In the genomic region with DNA sequence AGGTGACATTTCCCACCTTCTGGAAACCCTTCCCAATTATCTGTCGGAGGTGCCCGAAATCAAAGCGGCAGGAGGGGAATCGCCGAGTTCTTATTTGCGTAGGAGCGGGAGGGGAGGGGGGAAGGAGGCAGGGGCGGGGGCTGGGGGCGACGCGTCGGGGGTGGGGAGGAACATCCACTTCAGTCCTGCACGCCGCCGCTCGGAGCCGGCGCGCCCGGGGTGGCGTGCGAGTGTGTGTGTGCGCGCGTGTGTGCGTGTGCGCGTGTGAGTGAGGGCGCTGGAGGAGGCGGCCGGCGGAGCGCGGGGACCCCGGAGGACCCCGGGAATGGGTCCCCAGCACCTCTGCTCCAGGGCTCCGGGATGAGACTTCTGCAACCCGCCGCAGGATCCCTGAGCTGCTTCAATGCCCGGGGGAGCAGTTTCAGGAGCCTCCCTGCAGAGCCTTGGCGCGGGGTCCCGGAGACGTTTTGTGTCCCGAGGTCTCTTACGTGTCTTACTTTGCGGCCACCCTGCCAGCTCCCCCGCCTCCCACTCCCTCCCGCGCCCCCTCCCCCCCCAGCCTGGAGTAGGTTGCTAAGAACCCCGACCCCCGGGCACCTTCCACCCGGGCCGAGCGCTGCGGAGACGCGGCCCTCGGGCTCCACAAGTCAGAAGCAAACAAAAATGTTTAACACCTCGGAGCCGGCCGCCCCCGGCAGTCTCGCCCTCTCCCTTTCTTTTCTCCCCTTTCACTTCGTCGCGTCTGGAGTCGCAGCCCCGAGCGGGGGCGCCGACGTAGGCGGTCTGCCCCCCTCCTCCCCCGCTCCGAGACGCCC, we compare ENCODE assay signal across 8 mouse cellular contexts. TPM values are rescaled to one million over a fixed set of nuclear protein-coding genes. Genes with fewer than 3 reads are reported as not detected.
DNase-seq lines count a peak whose midpoint lies in the region; ATAC-seq and TF ChIP-seq lines count a peak whose summit lies in the region.

Gene Fst (minus strand): TSS at position 66 of the 815 bp plus-strand sequence.

- WGBS in kidney, embryonic 14.5 days: under 1% methylated on average over 51 of the region's 77 CpGs
- WGBS in intestine, embryonic 14.5 days: under 1% methylated on average over 73 of the region's 77 CpGs
- WGBS in small intestine, adult 2 months: under 1% methylated on average over 75 of the region's 77 CpGs

- no peak for DNase-seq in kidney, adult 8-10 months
- DNase-seq in adrenal gland, postnatal 4 days (ENCODE audit: low spot score in 2 of 2): peak in 1 of 2 experiments; percentile 5
- DNase-seq in gastrocnemius, adult 2 months: peak; percentile 63
- DNase-seq in intestine, embryonic 14.5 days (ENCODE audit: low spot score): peak; percentile 77
- DNase-seq in lung, postnatal 10 days: peak; percentile 16
- no peak for DNase-seq in right cerebral cortex, postnatal 25 days

- intact Hi-C loops in gastrocnemius, adult 2 months (cut with DNase I): loop anchor here (10.0 kb wide), 1 partner anchor 154 kb away; no protein-coding TSS in a partner anchor

- H3K4me2 ChIP-seq in kidney, embryonic 14.5 days (replicated peaks; ENCODE audit: low read depth, low read length): peak within 1 kb of the TSS; percentile 96
- H3K4me2 ChIP-seq in intestine, embryonic 14.5 days (ENCODE audit: low read length): peak within 1 kb of the TSS; percentile 93

- H3K27me3 ChIP-seq in kidney, embryonic 14.5 days (ENCODE audit: control insufficient read depth, insufficient read depth, low read length): peaks cover 41% of the 10 kb centered on the region
- H3K27me3 ChIP-seq in intestine, embryonic 14.5 days (replicated peaks; ENCODE audit: control insufficient read depth, insufficient read depth, low read length): peaks cover 52% of the 10 kb centered on the region
- H3K27me3 ChIP-seq in small intestine, adult 2 months (ENCODE audit: control insufficient read depth, insufficient read depth, low read length): peaks cover 59% of the 10 kb centered on the region

- H3K36me3 ChIP-seq in kidney, embryonic 14.5 days (ENCODE audit: control insufficient read depth, insufficient read depth, low read length): no peaks in the 10 kb centered on the region
- H3K36me3 ChIP-seq in intestine, embryonic 14.5 days (ENCODE audit: control insufficient read depth, insufficient read depth, low read length): 0 out of 2 replicates have a peak, but pooled peaks cover 2% of the 10 kb centered on the region
- no peaks in the 10 kb centered on the region for H3K36me3 ChIP-seq in small intestine, adult 2 months (ENCODE audit: control insufficient read depth, insufficient read depth, low read length)

- peak within 1 kb of the TSS; percentile 56 for H3K4me3 ChIP-seq in kidney, embryonic 14.5 days (ENCODE audit: low read length)
- peak within 1 kb of the TSS; percentile 83 for H3K4me3 ChIP-seq in gastrocnemius, adult 2 months
- H3K4me3 ChIP-seq in intestine, embryonic 14.5 days (ENCODE audit: low read depth, low read length): peak within 1 kb of the TSS; percentile 53
- H3K4me3 ChIP-seq in small intestine, adult 2 months (ENCODE audit: low read depth, low read length): peak within 1 kb of the TSS; percentile 56

- H3K27ac ChIP-seq in kidney, embryonic 14.5 days (ENCODE audit: low read depth, low read length): no peak within 1 kb of the TSS
- peak within 1 kb of the TSS; percentile 83 for H3K27ac ChIP-seq in gastrocnemius, adult 2 months
- H3K27ac ChIP-seq in intestine, embryonic 14.5 days (ENCODE audit: low read depth): peak within 1 kb of the TSS; percentile 62
- no peak within 1 kb of the TSS for H3K27ac ChIP-seq in small intestine, adult 2 months (ENCODE audit: insufficient read depth, low read depth, low read length)

- no peak for TF ChIP-seq POLR2A in small intestine, adult 2 months (IDR thresholded peaks at IDR 0.05; ENCODE audit: low read depth, low read length)

- H3K9ac ChIP-seq in kidney, embryonic 14.5 days (ENCODE audit: low read depth, low read length): peak within 1 kb of the TSS; percentile 54
- peak within 1 kb of the TSS; percentile 55 for H3K9ac ChIP-seq in intestine, embryonic 14.5 days (ENCODE audit: low read length)

- peak; percentile 54 for ATAC-seq in kidney, embryonic 14.5 days (ENCODE audit: low FRiP score, low TSS enrichment)
- peak; percentile 50 for ATAC-seq in intestine, embryonic 14.5 days (replicated peaks; ENCODE audit: low FRiP score, low TSS enrichment, low read depth)

- peaks cover 16% of the 10 kb centered on the region for H3K4me1 ChIP-seq in kidney, embryonic 14.5 days (ENCODE audit: control insufficient read depth, insufficient read depth, low read length)
- H3K4me1 ChIP-seq in intestine, embryonic 14.5 days (replicated peaks; ENCODE audit: control insufficient read depth, insufficient read depth, low read length): peaks cover 14% of the 10 kb centered on the region; the same call in 1 of the 2 replicates
- H3K4me1 ChIP-seq in small intestine, adult 2 months (ENCODE audit: control insufficient read depth, insufficient read depth, insufficient read length, low read length): peaks cover 9% of the 10 kb centered on the region

- H3K9me3 ChIP-seq in kidney, embryonic 14.5 days (ENCODE audit: control insufficient read depth, low read length): no peaks in the 10 kb centered on the region
- no peaks in the 10 kb centered on the region for H3K9me3 ChIP-seq in intestine, embryonic 14.5 days (ENCODE audit: control insufficient read depth, low read length)

- TF ChIP-seq CTCF in gastrocnemius, adult 2 months (IDR thresholded peaks at IDR 0.05): no peak
- no peak for TF ChIP-seq CTCF in small intestine, adult 2 months (IDR thresholded peaks at IDR 0.05; ENCODE audit: extremely low read depth, insufficient read length, insufficient replicate concordance, low read depth, low read length)

RNA-seq across cellular contexts. Expression of gene Fst, which starts in this region (rescaled TPM):
- 1.6 and 2.2 TPM in 2 replicates for polyA plus RNA-seq in kidney, embryonic 14.5 days (2014; fragmentation: Nextera tagmentation; extraction: Ambion mirVana)
- total RNA-seq in adrenal gland, postnatal 4 days (2021): 10 to 100 TPM; 17.6 to 23.0 TPM
- 1 to 10 TPM; 4.7 to 7.3 TPM for total RNA-seq in gastrocnemius, adult 2 months (2021)
- 43.5 and 51.0 TPM in 2 replicates for polyA plus RNA-seq in intestine, embryonic 14.5 days (2014; fragmentation: Nextera tagmentation; extraction: Ambion mirVana)
- 1.5 and 4.4 TPM in 2 replicates for polyA plus RNA-seq in small intestine, adult 2 months (2012; rRNA removed)

Comparison
In these comparisons a context has a peak if more than half of its experiments do, and no peak if none do; other contexts are left out.
1. H3K27ac ChIP-seq: peak in gastrocnemius, adult 2 months (single experiment) and intestine, embryonic 14.5 days (single experiment); none in kidney, embryonic 14.5 days (single experiment) and small intestine, adult 2 months (single experiment).
2. DNase-seq: peak in gastrocnemius, adult 2 months (single experiment), intestine, embryonic 14.5 days (single experiment) and lung, postnatal 10 days (single experiment); none in kidney, adult 8-10 months (0 of 2) and right cerebral cortex, postnatal 25 days (single experiment).
3. Peak in every context shown above with its lines, with median percentiles within 50 percentile points of each other: H3K4me3 ChIP-seq.